Mouse (Mus musculus) right cerebral cortex, postnatal 4 days (tissue): ENCODE data around the gene Zbtb38.

Experiments used
- DNase-seq: peaks from one replicate; pipeline ENCODE4 v3.0.0-alpha.2; 2022

The Zbtb38 gene

GRCm38 (mm10) chr9:96635899-96636298 lies 116.7 kb downstream of the Zbtb38 start:
- DNase-seq, result no peak

- DNase-seq, result no peak
Measured at GRCm38 (mm10) chr9:96635176-96635575, 117.5 kb downstream of the Zbtb38 start.

GRCm38 (mm10) chr9:96633771-96634170 lies 118.9 kb downstream of the Zbtb38 start:
- DNase-seq, result no peak
